Mouse (Mus musculus): ENCODE data around the gene Piwil1. TPM values are rescaled to one million over a fixed set of nuclear protein-coding genes. Genes with fewer than 3 reads are reported as not detected.

Piwil1 gene
- total and polyA plus RNA-seq, 3 experiments, result not detected

- H3K27ac ChIP-seq (ENCODE audit: insufficient read depth, low read depth), result no peak overlapping the region
- no peaks in the 10 kb centered on the region for H3K27me3 ChIP-seq (replicated peaks)
- H3K9ac ChIP-seq (ENCODE audit: insufficient read depth, low read depth), result no peak overlapping the region
- dilution Hi-C loops (cut with MboI; ENCODE audit: extremely low pct_ligation_motif_present, extremely low pct_unique_long_range_greater_than_20kb, low sequenced_read_pairs), result no loop called here
- no peak for TF ChIP-seq ZC3H11A (IDR thresholded peaks at IDR 0.05; ENCODE audit: low read depth, low read length)
- TF ChIP-seq ZMIZ1 (IDR thresholded peaks at IDR 0.05; ENCODE audit: low read depth, low read length), result no peak
- no peak for TF ChIP-seq BHLHE40 (IDR thresholded peaks at IDR 0.05; ENCODE audit: low read depth, low read length)
- no peak for TF ChIP-seq POLR2AphosphoS2 (IDR thresholded peaks at IDR 0.05; ENCODE audit: low read depth, low read length)
- TF ChIP-seq UBTF (IDR thresholded peaks at IDR 0.05; ENCODE audit: low read depth, low read length), result no peak
- TF ChIP-seq ETS1 (conservative IDR thresholded peaks at IDR 0.05; ENCODE audit: low read depth, low read length), result no peak
- no peak for TF ChIP-seq EP300 (IDR thresholded peaks at IDR 0.05; ENCODE audit: low read length)
- TF ChIP-seq USF2 (conservative IDR thresholded peaks at IDR 0.05; ENCODE audit: low read depth, low read length), result no peak
- TF ChIP-seq SIN3A (IDR thresholded peaks at IDR 0.05; ENCODE audit: low read length), result no peak
- TF ChIP-seq ZKSCAN1 (IDR thresholded peaks at IDR 0.05; ENCODE audit: borderline replicate concordance, low read depth, low read length), result no peak
- no peaks in the 10 kb centered on the region for H3K4me1 ChIP-seq (ENCODE audit: control insufficient read depth in 1 of 2, insufficient read depth in 2 of 2)
- no peak overlapping the region for H3K4me3 ChIP-seq (replicated peaks in 1 of 3; ENCODE audit: low read depth in 2 of 3, low read length in 2 of 3, poor library complexity in 1 of 3)
- H3K9me3 ChIP-seq (replicated peaks; ENCODE audit: low read length), result peaks cover 76% of the 10 kb centered on the region
- DNase-seq (ENCODE audit: extremely low read depth), result no peak
- in situ Hi-C loops (cut with MboI; ENCODE audit: low pct_ligation_motif_present, low pct_unique_long_range_greater_than_20kb, low sequenced_read_pairs), result no loop called here
- H3K36me3 ChIP-seq (replicated peaks in 1 of 2; ENCODE audit: control insufficient read depth in 1 of 2, insufficient read depth in 1 of 2, low read length in 1 of 2), result no peaks in the 10 kb centered on the region
- no peak overlapping the region for H3K4me2 ChIP-seq (ENCODE audit: insufficient read depth, low read depth, poor library complexity, severe bottlenecking)
- H3K79me2 ChIP-seq (replicated peaks; ENCODE audit: control insufficient read depth, extremely low read depth, insufficient read depth, poor library complexity, severe bottlenecking), result no peaks in the 10 kb centered on the region
Measured at GRCm38 (mm10) chr5:128667303-128667702, 35.0 kb upstream of the Piwil1 start.

DNA sequence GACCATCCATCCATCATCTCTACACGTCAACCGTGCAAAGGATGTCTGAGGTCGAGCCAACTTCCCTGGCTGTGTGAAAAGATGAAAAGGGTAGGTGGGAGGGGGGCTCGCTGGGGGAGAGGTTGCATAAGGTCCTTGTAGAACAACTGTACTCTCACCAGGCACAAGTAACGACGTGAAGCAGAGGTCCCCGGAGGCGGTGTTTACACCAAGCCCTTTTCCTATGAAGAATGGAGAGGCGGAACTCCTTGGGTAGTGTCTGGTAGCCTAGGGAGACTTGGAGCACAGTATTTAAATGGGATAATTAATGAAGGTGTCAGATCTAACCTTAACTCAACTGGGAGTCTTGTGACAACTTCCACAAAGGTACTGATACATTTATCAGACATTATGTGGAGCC is 28.2 kb upstream of the Piwil1 start:
- H3K9ac ChIP-seq (ENCODE audit: insufficient read depth, low read depth), result no peak overlapping the region
- dilution Hi-C loops (cut with MboI; ENCODE audit: extremely low pct_ligation_motif_present, extremely low pct_unique_long_range_greater_than_20kb, low sequenced_read_pairs), result no loop called here
- TF ChIP-seq E2F4 (IDR thresholded peaks at IDR 0.05; ENCODE audit: insufficient replicate concordance, low read depth, low read length), result no peak
- TF ChIP-seq ZC3H11A (IDR thresholded peaks at IDR 0.05; ENCODE audit: low read depth, low read length), result no peak
- no peak for TF ChIP-seq JUN (IDR thresholded peaks at IDR 0.05; ENCODE audit: insufficient read depth, low read depth, low read length)
- TF ChIP-seq ETS1 (conservative IDR thresholded peaks at IDR 0.05; ENCODE audit: low read depth, low read length), result no peak
- TF ChIP-seq ELF1 (IDR thresholded peaks at IDR 0.05; ENCODE audit: low read depth, low read length), result no peak
- no peak for TF ChIP-seq PAX5 (IDR thresholded peaks at IDR 0.05; ENCODE audit: low read length)
- TF ChIP-seq JUND (conservative IDR thresholded peaks at IDR 0.05; ENCODE audit: low read depth, low read length), result no peak
- TF ChIP-seq RCOR1 (conservative IDR thresholded peaks at IDR 0.05; ENCODE audit: low read depth, low read length), result no peak
- TF ChIP-seq MAZ (IDR thresholded peaks at IDR 0.05; ENCODE audit: low read depth, low read length), result no peak
- no peak for TF ChIP-seq CTCF (conservative IDR thresholded peaks at IDR 0.05 in 1 of 2, IDR thresholded peaks at IDR 0.05 in 1 of 2; ENCODE audit: low read depth in 2 of 2, low read length in 2 of 2)
- no peak for TF ChIP-seq HCFC1 (IDR thresholded peaks at IDR 0.05; ENCODE audit: low read depth, low read length)
- TF ChIP-seq ZMIZ1 (IDR thresholded peaks at IDR 0.05; ENCODE audit: low read depth, low read length), result no peak
- TF ChIP-seq IRF4 (IDR thresholded peaks at IDR 0.05; ENCODE audit: low read depth, low read length), result no peak
- no peak for TF ChIP-seq KAT2A (IDR thresholded peaks at IDR 0.05; ENCODE audit: insufficient replicate concordance, low read length)
- TF ChIP-seq BHLHE40 (IDR thresholded peaks at IDR 0.05; ENCODE audit: low read depth, low read length), result no peak
- TF ChIP-seq SIN3A (IDR thresholded peaks at IDR 0.05; ENCODE audit: low read length), result no peak
- TF ChIP-seq NELFE (IDR thresholded peaks at IDR 0.05; ENCODE audit: low read depth, low read length), result no peak
- no peak for TF ChIP-seq SMC3 (IDR thresholded peaks at IDR 0.05; ENCODE audit: low read depth, low read length)
- no peak for TF ChIP-seq MYC (IDR thresholded peaks at IDR 0.05; ENCODE audit: low read depth, low read length)
- no peak for TF ChIP-seq UBTF (IDR thresholded peaks at IDR 0.05; ENCODE audit: low read depth, low read length)

More for the DNA sequence above, 28.2 kb upstream of the Piwil1 start:
- Histone ChIP-seq H3K36me3 (replicated peaks in 1 of 2; ENCODE audit: control insufficient read depth in 1 of 2, insufficient read depth in 1 of 2, low read length in 1 of 2) (no peaks in the 10 kb centered on the region), H3K4me1 (ENCODE audit: control insufficient read depth in 1 of 2, insufficient read depth in 2 of 2) (no peaks in the 10 kb centered on the region), H3K4me3 (replicated peaks in 1 of 3; ENCODE audit: low read depth in 2 of 3, low read length in 2 of 3, poor library complexity in 1 of 3) (no peak overlapping the region), H3K27me3 (replicated peaks) (no peaks in the 10 kb centered on the region), H3K27ac (ENCODE audit: insufficient read depth, low read depth) (no peak overlapping the region), H3K4me2 (ENCODE audit: insufficient read depth, low read depth, poor library complexity, severe bottlenecking) (no peak overlapping the region), H3K79me2 (replicated peaks; ENCODE audit: control insufficient read depth, extremely low read depth, insufficient read depth, poor library complexity, severe bottlenecking) (no peaks in the 10 kb centered on the region), H3K9me3 (replicated peaks; ENCODE audit: low read length) (peaks cover 73% of the 10 kb centered on the region)
- in situ Hi-C loops (cut with MboI; ENCODE audit: low pct_ligation_motif_present, low pct_unique_long_range_greater_than_20kb, low sequenced_read_pairs), result no loop called here
- DNase-seq (ENCODE audit: extremely low read depth), result no peak

All from CH12.LX (cell line).